In the genomic region with DNA sequence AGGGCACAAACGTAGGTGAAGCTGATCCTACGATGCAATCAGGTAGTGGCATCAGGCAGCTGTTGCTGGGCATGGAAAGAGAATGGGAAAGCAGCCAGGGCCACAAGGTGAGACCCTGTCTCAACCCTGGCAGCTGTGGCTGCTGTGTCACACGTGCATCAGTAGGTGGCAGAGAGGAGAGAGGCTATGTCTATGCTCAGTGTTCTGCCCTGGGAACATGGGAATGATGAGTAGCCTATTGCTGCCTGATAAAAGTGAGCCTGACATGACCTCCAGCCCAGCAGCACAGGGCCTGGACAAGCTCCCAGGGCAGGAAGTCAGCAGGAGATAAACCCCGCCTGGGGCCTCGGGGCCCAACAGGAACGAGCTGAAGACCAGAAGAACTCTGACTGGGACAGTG, we compare ENCODE assay signal across 12 mouse cellular contexts. TPM values are rescaled to one million over a fixed set of nuclear protein-coding genes. Genes with fewer than 3 reads are reported as not detected.
DNase-seq lines count a peak whose midpoint lies in the region; ATAC-seq and TF ChIP-seq lines count a peak whose summit lies in the region.
"Had no signal": no experiment of that assay in that cellular context is flagged by ENCODE, and none has a peak within 500 bp of the region (broad histone marks: within the 10 kb centered on the region; RNA-seq: fewer than 3 reads in every experiment).

No protein-coding gene starts in this region.

- 34% methylated on average over 6 of the region's 6 CpGs for WGBS in heart, embryonic 10.5 days
- 28% methylated on average over 6 of the region's 6 CpGs for WGBS in liver, embryonic 12.5 days (ENCODE audit: insufficient replicate concordance)

- no peaks in the 10 kb centered on the region for H3K36me3 ChIP-seq in heart, embryonic 10.5 days
- H3K36me3 ChIP-seq in MEL (ENCODE audit: control insufficient read depth in 1 of 2, insufficient read depth in 2 of 2, low read length in 2 of 2): peaks cover 0 to 22% of the 10 kb centered on the region in 2 experiments; a peak in 2 of 4 replicates
- no peaks in the 10 kb centered on the region for H3K36me3 ChIP-seq in liver, embryonic 12.5 days
- H3K36me3 ChIP-seq: lung, embryonic 15.5 days had no signal

- no peaks in the 10 kb centered on the region for H3K27me3 ChIP-seq in heart, embryonic 10.5 days (ENCODE audit: insufficient read depth, poor library complexity, severe bottlenecking)
- H3K27me3 ChIP-seq in MEL (ENCODE audit: control insufficient read depth in 1 of 2, insufficient read depth in 2 of 2, low read length in 2 of 2): no peaks in the 10 kb centered on the region
- no peaks in the 10 kb centered on the region for H3K27me3 ChIP-seq in liver, embryonic 12.5 days (replicated peaks)
- H3K27me3 ChIP-seq: forebrain, embryonic 13.5 days; lung, embryonic 15.5 days had no signal

- peak; percentile 12 to 17 (median 17); a peak in 3 of 6 replicates for TF ChIP-seq CTCF in MEL (IDR thresholded peaks at IDR 0.05 in 2 of 3, conservative IDR thresholded peaks at IDR 0.05 in 1 of 3; ENCODE audit: control insufficient read depth in 1 of 3, insufficient read depth in 1 of 3, low read depth in 2 of 3, low read length in 3 of 3, poor library complexity in 1 of 3, severe bottlenecking in 1 of 3)

- no peak overlapping the region for H3K9ac ChIP-seq in MEL (ENCODE audit: control insufficient read depth, low read depth, low read length, poor library complexity, severe bottlenecking)
- 0 out of 2 replicates have a peak overlapping the region, but pooled peaks have one; percentile 34 for H3K9ac ChIP-seq in liver, embryonic 12.5 days
- H3K9ac ChIP-seq: forebrain, embryonic 13.5 days; lung, embryonic 15.5 days had no signal

- peaks cover 38% of the 10 kb centered on the region for H3K4me1 ChIP-seq in heart, embryonic 10.5 days
- H3K4me1 ChIP-seq in MEL (ENCODE audit: control insufficient read depth in 1 of 2, insufficient read depth in 2 of 2, low read length in 2 of 2): peaks cover 16 to 29% of the 10 kb centered on the region in 2 experiments
- H3K4me1 ChIP-seq in liver, embryonic 12.5 days: peaks cover 51% of the 10 kb centered on the region

- ATAC-seq in liver, embryonic 12.5 days: peak; percentile 61
- ATAC-seq: CD4-positive, CD25-positive, alpha-beta regulatory T cell, adult 4 months; forebrain, embryonic 13.5 days had no signal

- TF ChIP-seq EP300 in MEL (IDR thresholded peaks at IDR 0.05; ENCODE audit: low read depth in 1 of 2, low read length in 2 of 2): no peak

- peak; percentile 53 to 66 for DNase-seq in heart, adult 18-20 months
- no peak for DNase-seq in heart, embryonic 10.5 days (ENCODE audit: low spot score)
- DNase-seq in MEL (ENCODE audit: low read depth, low spot score): peak; percentile 36
- peak; percentile 40 for DNase-seq in heart, adult 8-10 months (ENCODE audit: low spot score)
- DNase-seq in left cerebral cortex, adult 18-20 months (ENCODE audit: low spot score in 2 of 2): no peak
- no peak for DNase-seq in retina, postnatal 1 day
- DNase-seq: kidney, postnatal 10 days had no signal

- H3K27ac ChIP-seq in heart, embryonic 10.5 days: no peak overlapping the region
- H3K27ac ChIP-seq in MEL (ENCODE audit: control insufficient read depth, low read depth, low read length): peak overlapping the region; percentile 50
- H3K27ac ChIP-seq in liver, embryonic 12.5 days: peak overlapping the region; percentile 17; the same call in 1 of the 2 replicates
- H3K27ac ChIP-seq: forebrain, embryonic 13.5 days; lung, embryonic 15.5 days had no signal

- H3K9me3 ChIP-seq in heart, embryonic 10.5 days: no peaks in the 10 kb centered on the region
- H3K9me3 ChIP-seq in MEL (replicated peaks; ENCODE audit: insufficient read depth, low read length): no peaks in the 10 kb centered on the region
- no peaks in the 10 kb centered on the region for H3K9me3 ChIP-seq in liver, embryonic 12.5 days (replicated peaks)
- H3K9me3 ChIP-seq: forebrain, embryonic 13.5 days; lung, embryonic 15.5 days had no signal

- H3K4me3 ChIP-seq in heart, embryonic 10.5 days: no peak overlapping the region
- H3K4me3 ChIP-seq in MEL (ENCODE audit: control insufficient read depth in 1 of 2, insufficient read depth in 1 of 2, low read depth in 2 of 2, low read length in 2 of 2): no peak overlapping the region
- no peak overlapping the region for H3K4me3 ChIP-seq in liver, embryonic 12.5 days
- H3K4me3 ChIP-seq: forebrain, embryonic 13.5 days; lung, embryonic 15.5 days; myocyte had no signal

- no peak for TF ChIP-seq POLR2A in MEL (IDR thresholded peaks at IDR 0.05; ENCODE audit: control insufficient read depth in 1 of 2, insufficient read depth in 1 of 2, low read depth in 1 of 2, low read length in 2 of 2, poor library complexity in 1 of 2)

- no peaks in the 10 kb centered on the region for H3K79me2 ChIP-seq in MEL (ENCODE audit: control insufficient read depth, insufficient read depth, low read length, poor library complexity)

- TF ChIP-seq RAD21 in MEL (IDR thresholded peaks at IDR 0.05; ENCODE audit: low read depth, low read length): no peak

- peak overlapping the region; percentile 35 for H3K4me2 ChIP-seq in liver, embryonic 12.5 days
- H3K4me2 ChIP-seq: forebrain, embryonic 13.5 days; lung, embryonic 15.5 days had no signal

TF ChIP-seq in MEL, 35 proteins besides CTCF, POLR2A, EP300 and RAD21:
- TF ChIP-seq SIN3A (IDR thresholded peaks at IDR 0.05; ENCODE audit: low read length) (peak; percentile 38; the same call in 1 of the 2 replicates), GATA1 (IDR thresholded peaks at IDR 0.05; ENCODE audit: low read depth, low read length) (no peak), RCOR1 (IDR thresholded peaks at IDR 0.05; ENCODE audit: low read depth, low read length) (no peak), ELF1 (IDR thresholded peaks at IDR 0.05; ENCODE audit: low read depth, low read length) (no peak)

RNA-seq across cellular contexts. Expression of a gene that starts 23.0 kb away (rescaled TPM):
- total RNA-seq in heart, adult 18-20 months (2021): 1 to 10 TPM; 6.9 to 7.4 TPM
- 4.1 and 4.3 TPM in 2 replicates for polyA plus RNA-seq in heart, embryonic 10.5 days (2016; fragmentation: Nextera tagmentation; extraction: Ambion mirVana)
- total RNA-seq in MEL (2012; rRNA removed): 8.6 and 9.6 TPM in 2 replicates
- 10 to 100 TPM in 1 of 2 experiments, not detected in 1; 14.4 TPM for polyA plus RNA-seq in MEL (2012; ENCODE audit: insufficient read depth in 1 of 2, insufficient read length in 2 of 2, low read depth in 1 of 2, low replicate concordance in 2 of 2, missing spikeins in 1 of 2)
- total RNA-seq in heart, adult 8-10 months (2022): 1 to 10 TPM; 5.6 to 9.3 (median 7.1) TPM
- 3.0 and 3.2 TPM in 2 replicates for polyA plus RNA-seq in liver, embryonic 12.5 days (2016; fragmentation: Nextera tagmentation; extraction: Ambion mirVana)
- total RNA-seq in left cerebral cortex, adult 18-20 months (2021): 10 to 100 TPM; 13.1 to 14.0 TPM

Comparison
In these comparisons a context has a peak if more than half of its experiments do, and no peak if none do; other contexts are left out.
1. DNase-seq: peak in heart, adult 18-20 months (2 of 2), MEL (single experiment) and heart, adult 8-10 months (single experiment); none in heart, embryonic 10.5 days (single experiment), left cerebral cortex, adult 18-20 months (0 of 2) and retina, postnatal 1 day (single experiment).